Mouse (Mus musculus) ES-Bruce4 (cell line): ENCODE data around the gene Klk4. TPM values are rescaled to one million over a fixed set of nuclear protein-coding genes. Genes with fewer than 3 reads are reported as not detected.

Source experiments
- H3K27ac ChIP-seq: 2 replicates; pipeline ENCODE4 v1.5.1; 2012; ENCODE audit warnings: low read length, inconsistent platforms; ENCODE audit not compliant: insufficient read depth
- H3K27me3 ChIP-seq: 2 replicates; pipeline ENCODE4 v1.6.1; 2012; ENCODE audit warnings: mild to moderate bottlenecking, low read length, inconsistent platforms; ENCODE audit not compliant: control insufficient read depth, poor library complexity, insufficient read depth, severe bottlenecking
- H3K36me3 ChIP-seq: 2 replicates; pipeline ENCODE4 v1.6.1; 2012; ENCODE audit warnings: inconsistent platforms, mild to moderate bottlenecking, low read length, moderate library complexity; ENCODE audit not compliant: control insufficient read depth, poor library complexity, insufficient read depth, severe bottlenecking
- H3K4me1 ChIP-seq: one replicate; pipeline ENCODE4 v1.8.1; 2011; ENCODE audit warnings: low read length; ENCODE audit not compliant: control insufficient read depth, insufficient read depth
- H3K4me3 ChIP-seq: 2 replicates; pipeline ENCODE4 v1.5.1; 2011; ENCODE audit warnings: low read depth, mild to moderate bottlenecking, low read length
- H3K9ac ChIP-seq: 2 replicates; pipeline ENCODE4 v1.6.1; 2012; ENCODE audit warnings: low read depth, mild to moderate bottlenecking, inconsistent platforms; ENCODE audit not compliant: poor library complexity, severe bottlenecking
- H3K9me3 ChIP-seq: replicated peaks from 2 replicates; pipeline ENCODE4 v1.6.1; 2012; ENCODE audit warnings: mild to moderate bottlenecking, low read length, inconsistent platforms; ENCODE audit not compliant: control insufficient read depth, poor library complexity, insufficient read depth, severe bottlenecking
- CTCF ChIP-seq: IDR thresholded peaks from one replicate; pipeline ENCODE4 v1.8.1; 2011; ENCODE audit warnings: low read depth, low read length
- EP300 ChIP-seq: IDR thresholded peaks from 2 replicates; pipeline ENCODE4 v1.6.1; 2011; ENCODE audit warnings: low read depth, low read length; ENCODE audit not compliant: insufficient read depth
- POLR2A ChIP-seq: IDR thresholded peaks from one replicate; pipeline ENCODE4 v1.8.1; 2011; ENCODE audit warnings: low read length; ENCODE audit not compliant: insufficient read depth
- polyA plus RNA-seq: library from polyadenylated mRNA; stranded (reverse); fragments of >200 nt; gene quantifications from 2 replicates; pipeline ENCODE4 v1.2.4, GENCODE M21; 2011; ENCODE audit warnings: low read depth; ENCODE audit not compliant: missing spikeins, insufficient read depth, insufficient read length

The Klk4 gene
- polyA plus RNA-seq, 1 experiment = not detected

DNA sequence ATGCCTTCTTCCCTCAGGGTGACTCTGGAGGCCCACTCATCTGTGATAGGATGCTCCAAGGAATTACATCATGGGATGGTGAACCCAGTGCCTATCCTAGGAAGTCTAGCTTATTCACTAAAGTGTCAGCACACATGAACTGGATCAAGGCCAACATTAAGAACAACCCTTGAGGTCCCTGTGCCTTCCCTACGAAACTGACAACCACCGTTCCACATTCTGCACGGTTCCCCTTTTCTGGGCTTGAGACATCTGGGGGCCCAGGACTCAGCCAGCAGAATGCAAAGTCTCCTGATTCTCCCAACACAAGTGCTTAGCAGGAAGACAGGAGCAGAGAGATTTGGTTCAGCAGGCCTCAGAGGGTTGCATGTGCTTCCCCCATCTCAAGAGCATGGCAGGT is 39.6 kb downstream of the Klk4 start:
- Histone ChIP-seq H3K4me1 (peaks cover 2% of the 10 kb centered on the region), H3K9ac (no peak overlapping the region), H3K36me3 (no peaks in the 10 kb centered on the region), H3K27ac (no peak overlapping the region), H3K27me3 (no peaks in the 10 kb centered on the region), H3K4me3 (no peak overlapping the region), H3K9me3 (no peaks in the 10 kb centered on the region)
- TF ChIP-seq CTCF = no peak
- no peak for TF ChIP-seq POLR2A
- no peak for TF ChIP-seq EP300

DNA sequence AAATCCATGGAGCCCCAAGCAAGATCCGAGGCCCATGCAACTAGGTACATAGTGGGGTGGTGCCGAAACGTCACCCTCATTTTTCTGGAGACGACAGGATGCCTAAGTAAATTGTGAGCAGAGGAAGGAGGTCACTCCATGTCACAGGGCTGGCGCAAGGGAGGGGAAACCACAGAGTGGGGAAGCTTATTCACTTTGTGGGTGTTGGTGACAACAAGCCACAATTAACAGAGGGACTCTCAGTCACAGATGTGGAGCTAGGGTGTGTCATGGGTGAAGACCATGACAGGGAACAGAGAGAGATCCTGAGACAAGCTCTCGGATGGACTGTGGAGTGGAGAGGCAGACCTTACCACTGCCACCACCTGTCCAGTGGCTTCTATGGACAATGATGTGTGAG is 40.1 kb downstream of the Klk4 start:
- Histone ChIP-seq H3K27ac (no peak overlapping the region), H3K9ac (no peak overlapping the region), H3K27me3 (no peaks in the 10 kb centered on the region), H3K4me3 (no peak overlapping the region), H3K9me3 (no peaks in the 10 kb centered on the region), H3K4me1 (peaks cover 2% of the 10 kb centered on the region), H3K36me3 (no peaks in the 10 kb centered on the region)
- no peak for TF ChIP-seq CTCF
- TF ChIP-seq EP300 = no peak
- no peak for TF ChIP-seq POLR2A

DNA sequence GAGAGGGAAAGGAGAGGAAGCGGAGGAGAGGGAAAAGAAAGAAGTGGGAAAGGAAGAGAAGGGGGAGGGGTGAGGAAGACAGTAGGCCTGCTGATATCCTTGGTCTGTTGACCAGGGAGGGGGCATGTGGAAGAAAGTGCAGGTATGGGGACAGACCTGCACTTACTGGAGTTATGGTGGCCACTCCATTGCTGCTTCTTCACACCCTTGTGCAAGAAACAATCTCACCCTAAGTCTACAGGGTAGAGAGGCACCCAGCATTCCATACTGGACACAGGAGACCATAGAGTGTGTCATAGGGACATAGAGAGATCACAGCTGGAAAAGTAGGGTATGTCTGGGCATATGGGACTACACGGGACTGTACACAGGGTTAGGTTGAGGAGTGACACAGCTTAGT is 41.0 kb downstream of the Klk4 start:
- H3K27ac ChIP-seq = no peak overlapping the region
- H3K4me3 ChIP-seq = no peak overlapping the region
- H3K36me3 ChIP-seq = no peaks in the 10 kb centered on the region
- H3K9me3 ChIP-seq = no peaks in the 10 kb centered on the region
- no peaks in the 10 kb centered on the region for H3K27me3 ChIP-seq
- no peak overlapping the region for H3K9ac ChIP-seq
- TF ChIP-seq EP300 (no peak), POLR2A (no peak), CTCF (no peak)
- H3K4me1 ChIP-seq = peaks cover 2% of the 10 kb centered on the region

DNA sequence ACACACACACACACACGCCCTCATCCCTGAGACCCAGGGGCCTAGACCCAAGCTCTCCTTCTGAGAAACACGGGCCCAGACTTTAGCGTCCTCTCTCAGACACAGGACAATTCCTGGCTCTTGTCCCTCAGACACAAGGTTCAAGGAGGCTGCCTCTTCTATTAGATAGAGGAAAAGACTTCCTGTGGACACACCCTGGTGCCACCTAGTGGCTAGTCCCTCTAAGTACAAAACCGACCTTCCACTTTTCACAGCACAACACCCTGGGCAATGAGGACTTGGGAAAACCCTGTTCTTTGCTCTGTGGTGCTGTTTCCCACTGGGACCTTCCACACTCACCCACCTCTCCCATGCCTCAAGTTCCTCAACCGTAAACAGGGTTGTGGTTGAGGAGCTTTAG is 45.0 kb downstream of the Klk4 start:
- Histone ChIP-seq H3K4me3 (no peak overlapping the region), H3K4me1 (no peaks in the 10 kb centered on the region), H3K9me3 (no peaks in the 10 kb centered on the region), H3K9ac (no peak overlapping the region), H3K27me3 (no peaks in the 10 kb centered on the region), H3K36me3 (no peaks in the 10 kb centered on the region), H3K27ac (no peak overlapping the region)
- TF ChIP-seq CTCF (peak; percentile 50), POLR2A (no peak)

DNA sequence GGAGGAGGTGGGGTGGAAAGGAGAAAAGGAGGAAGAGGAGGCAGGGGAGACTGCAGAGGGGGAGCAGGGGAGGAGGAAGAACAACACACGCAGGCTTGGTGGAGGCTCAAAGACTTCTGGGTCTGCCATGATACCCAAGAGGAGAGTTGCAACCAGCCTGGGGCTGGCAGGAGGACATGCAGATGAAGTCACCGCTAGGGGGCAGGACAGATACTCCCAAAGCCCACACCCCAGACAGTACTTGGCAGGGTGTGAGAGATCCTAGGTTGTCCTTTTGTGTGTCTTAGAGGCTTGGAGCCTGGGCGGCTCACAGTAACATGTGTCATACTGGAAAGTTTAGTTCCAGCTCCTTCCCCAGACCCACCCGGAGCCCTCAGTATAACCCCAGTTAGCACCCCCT is 47.6 kb downstream of the Klk4 start:
- TF ChIP-seq CTCF = peak; percentile 77
- no peak for TF ChIP-seq POLR2A
- no peak for TF ChIP-seq EP300
- Histone ChIP-seq H3K27me3 (no peaks in the 10 kb centered on the region), H3K4me1 (peaks cover 2% of the 10 kb centered on the region), H3K9ac (no peak overlapping the region), H3K4me3 (no peak overlapping the region), H3K36me3 (no peaks in the 10 kb centered on the region), H3K9me3 (no peaks in the 10 kb centered on the region), H3K27ac (no peak overlapping the region)

DNA sequence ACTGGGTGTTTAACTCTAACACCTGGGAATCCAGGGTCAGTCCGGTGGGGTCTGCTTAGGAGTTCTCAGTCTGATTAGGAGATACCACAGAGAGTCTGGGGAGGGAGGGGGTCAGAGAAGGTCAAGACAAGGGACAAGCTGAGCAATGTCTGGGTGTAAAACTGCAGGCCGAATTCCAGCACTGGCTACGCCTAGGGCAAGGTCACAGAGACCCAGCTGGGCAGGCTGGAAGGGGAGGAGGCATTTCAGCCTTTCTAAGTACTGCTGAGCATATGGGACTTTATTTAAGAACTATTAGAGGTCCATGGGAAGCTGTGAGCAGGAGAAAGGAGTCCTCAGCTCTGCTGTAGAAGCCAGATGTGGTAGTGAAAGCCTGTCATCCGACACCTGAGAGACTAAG is 51.4 kb downstream of the Klk4 start:
- H3K4me3 ChIP-seq = no peak overlapping the region
- no peaks in the 10 kb centered on the region for H3K27me3 ChIP-seq
- TF ChIP-seq POLR2A (no peak), CTCF (no peak), EP300 (peak; percentile 93; the same call in 1 of the 2 replicates)

More for the DNA sequence above, 51.4 kb downstream of the Klk4 start:
- no peaks in the 10 kb centered on the region for H3K9me3 ChIP-seq
- H3K27ac ChIP-seq = no peak overlapping the region
- no peak overlapping the region for H3K9ac ChIP-seq
- H3K4me1 ChIP-seq = peaks cover 5% of the 10 kb centered on the region
- no peaks in the 10 kb centered on the region for H3K36me3 ChIP-seq
